Mouse (Mus musculus) limb, embryonic 10.5 days (tissue): ENCODE data around the gene Sap30. TPM values are rescaled to one million over a fixed set of nuclear protein-coding genes. Genes with fewer than 3 reads are reported as not detected.

ENCODE experiments used
- DNase-seq: peaks from one replicate; pipeline ENCODE4 v3.0.0-alpha.2; 2017; ENCODE audit warnings: low spot score
- H3K27ac ChIP-seq: fragments of 300-500 bp; sonication (generic); 2 replicates; pipeline ENCODE4 v1.5.1; 2016; ENCODE audit warnings: mild to moderate bottlenecking
- H3K27me3 ChIP-seq: fragments of 300-500 bp; sonication (generic); 2 replicates; pipeline ENCODE4 v1.6.1; 2016; ENCODE audit warnings: low read depth, mild to moderate bottlenecking; ENCODE audit not compliant: poor library complexity, severe bottlenecking
- H3K36me3 ChIP-seq: fragments of 300-500 bp; sonication (generic); 2 replicates; pipeline ENCODE4 v1.6.1; 2016; ENCODE audit warnings: mild to moderate bottlenecking, moderate library complexity
- H3K4me1 ChIP-seq: fragments of 300-500 bp; sonication (generic); 2 replicates; pipeline ENCODE4 v1.6.1; 2016
- H3K4me3 ChIP-seq: fragments of 300-500 bp; sonication (generic); 2 replicates; pipeline ENCODE4 v1.5.1; 2016; ENCODE audit warnings: mild to moderate bottlenecking, moderate library complexity
- H3K9me3 ChIP-seq: fragments of 300-500 bp; sonication (generic); replicated peaks from 2 replicates; pipeline ENCODE4 v1.6.1; 2016; ENCODE audit warnings: mild to moderate bottlenecking
- WGBS: fragments of 180-500 bp; shearing (Covaris S2); methylation state at CpG from one replicate; pipeline ENCODE4 v1.1.7; 2016; 5-methylcytosine and 5-hydroxymethylcytosine counted together
- polyA plus RNA-seq: library from polyadenylated mRNA; unstranded; fragments of >200 nt; fragmentation: Nextera tagmentation; extraction: Ambion mirVana; gene quantifications from 2 replicates; pipeline ENCODE4 v1.2.1, GENCODE M21; 2016

The Sap30 gene
- polyA plus RNA-seq, 1 experiment from 2014 or later = 76.5 TPM

DNA sequence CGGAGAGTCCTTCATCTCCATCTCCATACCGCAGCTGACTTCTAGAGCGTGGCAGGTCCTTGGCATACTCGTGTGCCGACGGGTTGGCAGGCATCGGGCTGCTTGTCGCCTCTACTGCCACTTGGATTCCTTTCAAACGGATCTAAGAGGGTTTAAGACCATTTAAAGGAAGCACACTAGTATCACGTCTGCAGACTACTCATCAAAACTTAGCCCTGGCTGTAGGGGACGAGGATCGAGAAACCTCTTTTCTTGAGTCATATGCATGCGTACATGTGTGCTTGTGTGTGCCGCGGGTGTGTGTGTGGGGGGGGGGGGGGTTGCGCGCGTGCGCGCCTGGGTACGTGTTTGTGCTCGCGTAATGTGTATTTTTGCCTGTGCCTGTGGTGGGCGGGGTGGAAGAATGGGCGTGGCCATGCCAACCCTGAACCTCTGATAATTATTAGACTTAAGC is 679 bp upstream of the Sap30 start:
- DNase-seq = peak; percentile 81
- Histone ChIP-seq H3K36me3 (peaks cover 23% of the 10 kb centered on the region), H3K4me1 (peaks cover 8% of the 10 kb centered on the region), H3K27me3 (no peaks in the 10 kb centered on the region), H3K9me3 (no peaks in the 10 kb centered on the region), H3K27ac (peak overlapping the region; percentile 98), H3K4me3 (peak overlapping the region; percentile 96)
- under 1% methylated on average over 25 of the region's 25 CpGs for WGBS

DNA sequence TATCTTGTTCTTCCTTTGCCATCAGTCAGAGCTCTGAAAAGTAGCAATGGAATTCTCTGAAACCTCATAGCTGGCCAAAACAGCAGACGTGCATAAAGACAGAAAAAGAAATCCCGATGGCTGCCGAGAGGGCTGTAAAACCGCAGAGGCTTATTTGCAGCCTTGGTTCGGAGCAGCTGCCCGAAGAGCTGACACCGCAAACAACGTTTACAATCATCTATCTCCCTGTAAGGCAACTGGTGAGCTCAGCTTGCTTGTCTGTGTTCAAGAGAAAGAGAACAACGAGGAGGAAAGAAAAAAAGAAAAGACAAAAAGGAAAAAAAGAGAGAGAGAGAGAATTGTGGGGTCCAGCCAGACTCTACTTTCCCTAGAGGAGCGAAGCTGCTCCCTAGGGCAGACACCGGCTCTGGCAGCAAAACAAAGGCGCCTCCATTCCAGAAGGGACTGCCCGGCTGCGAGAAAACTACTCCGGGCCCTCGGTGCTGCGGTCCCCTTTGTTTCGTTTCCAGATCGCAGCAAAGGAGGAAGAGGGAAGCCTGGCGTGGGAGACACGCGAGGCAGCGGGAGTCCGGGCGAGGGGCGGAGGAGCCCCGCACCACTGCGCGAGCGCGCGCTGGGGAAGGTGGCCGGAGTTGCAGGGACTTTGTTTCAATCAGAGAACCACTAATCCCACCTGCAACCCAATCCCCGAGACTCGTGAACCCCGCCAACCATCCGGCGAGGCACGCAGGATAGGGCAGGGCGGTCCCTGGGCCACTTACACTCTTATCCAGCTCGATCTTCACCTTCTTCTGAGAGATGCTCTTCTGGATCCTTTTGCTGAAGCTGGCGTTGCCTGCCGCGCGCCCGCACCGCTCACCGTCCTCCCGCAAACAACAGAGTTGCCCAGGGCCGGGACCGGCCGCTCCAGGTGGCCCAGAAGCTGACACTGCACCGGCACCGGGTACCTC is 894 bp downstream of the Sap30 start:
- Histone ChIP-seq H3K27me3 (no peaks in the 10 kb centered on the region), H3K4me3 (peak overlapping the region; percentile 96), H3K4me1 (peaks cover 8% of the 10 kb centered on the region), H3K9me3 (no peaks in the 10 kb centered on the region), H3K36me3 (peaks cover 39% of the 10 kb centered on the region), H3K27ac (peak overlapping the region; percentile 98)
- under 1% methylated on average over 54 of the region's 54 CpGs for WGBS
- peak; percentile 78 for DNase-seq

DNA sequence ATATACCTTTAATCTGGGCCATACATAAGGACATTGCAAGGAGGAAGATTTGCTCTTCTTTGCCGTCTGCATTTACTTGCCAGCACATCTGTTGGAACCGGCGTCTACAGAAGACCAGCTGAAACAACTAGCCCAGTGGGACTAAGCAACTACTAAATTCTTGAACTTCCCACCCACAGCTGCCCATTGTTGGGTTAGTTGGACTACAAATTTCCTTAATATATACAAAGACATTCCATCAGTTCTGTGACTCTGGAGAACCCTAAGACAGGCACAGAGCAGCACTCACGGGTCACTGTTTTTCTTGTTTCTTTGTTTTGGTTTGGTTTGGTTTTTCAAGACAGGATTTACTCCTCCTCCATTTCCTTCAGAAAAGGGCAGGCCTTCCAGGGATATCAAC is 7.1 kb downstream of the Sap30 start:
- no peaks in the 10 kb centered on the region for H3K27me3 ChIP-seq
- peaks cover 5% of the 10 kb centered on the region for H3K4me1 ChIP-seq
- no peak overlapping the region for H3K4me3 ChIP-seq
- no peak for DNase-seq
- WGBS = 94% methylated on average over 4 of the region's 4 CpGs
- no peaks in the 10 kb centered on the region for H3K9me3 ChIP-seq
- H3K36me3 ChIP-seq = peaks cover 50% of the 10 kb centered on the region
- no peak overlapping the region for H3K27ac ChIP-seq

DNA sequence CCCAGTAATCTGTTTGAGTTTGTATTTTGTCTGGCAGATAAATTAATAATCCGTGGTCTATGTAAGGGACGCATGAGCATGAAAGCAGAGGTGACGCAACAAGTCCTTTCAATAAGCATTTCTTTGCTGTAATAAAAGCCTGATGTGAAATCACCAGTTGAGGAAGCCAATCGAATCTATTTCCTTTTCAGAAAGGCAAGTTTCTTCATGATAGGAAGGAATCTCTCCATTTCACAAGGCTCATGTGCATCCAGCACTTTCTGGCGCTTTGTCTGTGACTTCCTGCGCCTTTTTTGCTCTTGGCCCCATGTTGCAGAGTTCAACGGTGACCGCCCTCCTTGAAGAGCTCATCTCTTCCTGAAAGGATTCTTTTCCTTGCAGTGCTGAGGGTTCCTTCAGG is 8.0 kb downstream of the Sap30 start:
- Histone ChIP-seq H3K27me3 (no peaks in the 10 kb centered on the region), H3K4me3 (no peak overlapping the region), H3K4me1 (no peaks in the 10 kb centered on the region), H3K9me3 (no peaks in the 10 kb centered on the region), H3K36me3 (peaks cover 41% of the 10 kb centered on the region), H3K27ac (no peak overlapping the region)
- WGBS = 93% methylated on average over 8 of the region's 8 CpGs
- no peak for DNase-seq

DNA sequence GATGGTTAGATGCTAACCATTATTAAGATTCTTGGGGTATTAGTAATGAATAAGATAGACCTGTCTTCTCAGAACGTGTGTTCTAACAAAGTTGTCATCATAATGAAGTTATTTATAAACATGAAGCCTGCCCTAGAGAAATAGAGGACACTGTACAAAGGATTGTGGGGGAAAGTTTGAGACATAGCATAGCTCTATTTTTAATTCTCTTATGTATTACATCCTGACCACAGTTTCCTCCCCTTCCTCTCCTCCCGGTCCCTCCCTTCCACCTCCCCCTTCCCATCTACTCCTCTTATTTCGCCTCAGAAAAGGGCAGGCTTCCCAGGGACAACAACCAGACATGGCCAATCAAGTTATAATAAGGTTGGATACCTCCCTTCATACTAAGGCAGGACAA is 9.3 kb downstream of the Sap30 start:
- 88% methylated on average over 3 of the region's 3 CpGs for WGBS
- Histone ChIP-seq H3K9me3 (no peaks in the 10 kb centered on the region), H3K4me1 (no peaks in the 10 kb centered on the region), H3K36me3 (peaks cover 28% of the 10 kb centered on the region), H3K4me3 (no peak overlapping the region), H3K27me3 (no peaks in the 10 kb centered on the region), H3K27ac (no peak overlapping the region)
- DNase-seq = no peak

DNA sequence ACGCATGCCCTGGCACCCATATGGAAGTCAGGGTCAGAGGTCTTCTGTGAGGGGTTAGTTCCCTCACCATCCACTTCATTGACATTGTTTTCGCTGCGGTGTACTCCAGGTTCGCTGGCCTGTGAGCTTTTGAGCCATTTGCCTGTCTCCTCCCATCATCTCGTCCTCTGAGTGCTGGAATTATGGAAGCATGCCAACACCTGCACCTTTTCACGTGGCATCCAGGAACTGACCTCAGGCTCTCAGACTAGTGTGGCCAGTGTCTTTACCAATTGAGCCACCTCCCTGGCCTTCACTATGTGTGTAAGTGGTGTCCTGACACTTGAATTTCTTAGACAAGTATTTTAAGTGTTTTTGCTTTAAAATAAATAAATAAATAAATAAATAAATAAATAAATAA is 13.9 kb downstream of the Sap30 start:
- Histone ChIP-seq H3K27me3 (no peaks in the 10 kb centered on the region), H3K9me3 (no peaks in the 10 kb centered on the region), H3K4me1 (no peaks in the 10 kb centered on the region), H3K4me3 (no peak overlapping the region), H3K36me3 (no peaks in the 10 kb centered on the region), H3K27ac (no peak overlapping the region)
- 83% methylated on average over 6 of the region's 6 CpGs for WGBS
- no peak for DNase-seq

DNA sequence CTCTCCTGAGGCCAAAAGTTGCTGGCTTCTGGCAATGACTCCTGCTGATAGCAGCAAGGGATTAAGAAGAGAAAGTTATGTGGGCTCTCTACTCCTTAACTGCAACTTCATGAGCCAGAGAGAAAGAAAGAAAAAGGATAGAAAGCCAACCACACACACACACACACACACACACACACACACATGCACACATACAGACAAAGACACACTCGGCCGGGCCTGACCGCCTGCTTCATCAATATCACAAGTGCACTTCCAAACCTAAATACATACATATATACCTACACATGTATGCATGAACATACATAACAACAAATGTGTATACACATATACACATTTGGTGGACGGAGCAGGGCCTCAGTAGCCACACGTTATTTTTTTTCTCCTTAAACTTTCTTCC is 16.8 kb downstream of the Sap30 start:
- WGBS = 92% methylated on average over 5 of the region's 5 CpGs
- DNase-seq = no peak
- no peaks in the 10 kb centered on the region for H3K36me3 ChIP-seq

DNA sequence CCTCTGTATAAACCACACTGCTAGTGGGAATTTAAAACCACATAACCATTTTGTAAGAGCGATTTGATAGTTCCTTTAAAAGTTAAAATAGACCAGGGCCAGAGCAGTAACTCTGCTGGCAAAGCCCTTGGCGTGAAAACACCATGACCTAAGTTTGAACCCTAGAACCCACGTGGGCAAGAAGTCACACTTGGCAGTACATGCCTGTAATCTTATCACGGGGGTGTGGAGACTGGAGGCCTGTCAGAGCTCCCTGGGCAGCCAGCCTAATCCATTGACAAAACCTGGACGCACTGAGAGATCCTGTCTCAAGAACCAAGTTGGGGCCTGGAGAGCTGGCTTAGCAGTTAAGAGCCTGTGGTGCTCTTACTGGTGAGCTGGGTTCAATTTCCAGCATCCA is 19.0 kb downstream of the Sap30 start:
- no peak for DNase-seq
- H3K9me3 ChIP-seq = no peaks in the 10 kb centered on the region
- no peak overlapping the region for H3K27ac ChIP-seq
- H3K4me1 ChIP-seq = no peaks in the 10 kb centered on the region
- no peaks in the 10 kb centered on the region for H3K36me3 ChIP-seq
- H3K4me3 ChIP-seq = no peak overlapping the region
- 56% methylated on average over 5 of the region's 5 CpGs for WGBS
- H3K27me3 ChIP-seq = no peaks in the 10 kb centered on the region

More for the DNA sequence above, 16.8 kb downstream of the Sap30 start:
- Histone ChIP-seq H3K27me3 (no peaks in the 10 kb centered on the region), H3K9me3 (no peaks in the 10 kb centered on the region), H3K4me3 (no peak overlapping the region), H3K27ac (no peak overlapping the region), H3K4me1 (no peaks in the 10 kb centered on the region)

DNA sequence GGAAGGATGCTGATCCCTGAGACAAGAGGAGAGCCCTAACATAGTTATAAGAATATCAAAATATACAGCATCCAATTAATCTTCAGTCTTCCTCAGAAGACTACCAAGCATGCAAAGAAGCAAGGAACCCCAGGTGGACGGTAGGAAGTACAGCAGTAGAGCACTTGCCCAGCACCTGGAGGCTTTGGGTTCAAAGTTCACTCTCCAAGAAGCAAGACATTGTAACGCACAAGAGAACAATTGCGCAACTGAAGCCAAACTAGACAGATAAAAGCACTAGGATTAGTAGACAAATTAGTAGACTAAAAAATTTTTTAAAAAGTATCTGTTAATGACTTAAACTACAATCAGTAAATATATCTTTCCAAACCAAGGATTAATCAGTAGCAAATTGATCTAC is 23.9 kb downstream of the Sap30 start:
- no peak for DNase-seq
- Histone ChIP-seq H3K27ac (no peak overlapping the region), H3K27me3 (no peaks in the 10 kb centered on the region), H3K36me3 (no peaks in the 10 kb centered on the region), H3K9me3 (no peaks in the 10 kb centered on the region), H3K4me1 (no peaks in the 10 kb centered on the region), H3K4me3 (no peak overlapping the region)
- WGBS = 87% methylated on average over 3 of the region's 3 CpGs

DNA sequence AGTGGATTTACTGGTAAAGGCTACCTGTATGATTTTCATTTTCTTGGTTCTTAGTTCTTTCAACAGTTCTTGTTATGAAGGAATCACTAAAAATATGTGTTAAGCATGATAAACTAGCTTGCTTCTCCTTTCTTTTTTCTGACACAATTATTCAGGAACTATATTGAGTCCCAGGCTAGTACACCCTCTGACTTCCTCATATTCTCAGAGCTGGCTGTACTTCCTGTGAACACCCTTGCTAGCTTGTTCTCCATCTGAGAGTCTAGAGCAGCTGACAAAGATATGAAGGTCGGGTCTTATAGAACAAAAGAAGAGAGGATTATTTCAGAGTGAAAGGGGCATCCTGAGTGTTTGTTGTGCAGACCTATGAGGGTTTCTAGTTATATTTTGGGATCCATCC is 24.8 kb downstream of the Sap30 start:
- Histone ChIP-seq H3K9me3 (no peaks in the 10 kb centered on the region), H3K27ac (no peak overlapping the region), H3K4me1 (0 out of 2 replicates have a peak, but pooled peaks cover 2% of the 10 kb centered on the region), H3K36me3 (no peaks in the 10 kb centered on the region), H3K4me3 (no peak overlapping the region), H3K27me3 (no peaks in the 10 kb centered on the region)
- 57% methylated on average over 1 of the region's 1 CpGs for WGBS
- DNase-seq = no peak

DNA sequence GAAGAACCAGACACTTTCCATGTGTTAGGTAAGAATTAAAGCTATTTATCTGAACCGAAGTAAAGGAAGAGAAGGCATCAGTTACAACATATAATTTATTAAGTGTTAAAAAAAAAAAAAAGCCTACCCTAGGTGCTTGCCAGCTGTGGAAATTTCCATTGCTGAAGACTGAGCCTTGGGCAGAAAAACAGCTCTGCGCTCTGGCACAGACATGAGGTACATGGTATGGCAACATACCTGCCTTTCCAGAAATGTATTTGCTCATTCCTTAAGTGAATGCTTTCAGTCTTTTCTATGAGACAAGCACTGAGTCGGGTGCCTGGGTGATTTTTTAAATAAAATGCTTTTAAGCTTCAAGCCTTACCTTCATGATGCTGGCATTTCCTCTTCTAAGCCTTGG is 29.7 kb downstream of the Sap30 start:
- WGBS = 70% methylated on average over 3 of the region's 3 CpGs
- H3K27me3 ChIP-seq = no peaks in the 10 kb centered on the region
- H3K4me1 ChIP-seq = 0 out of 2 replicates have a peak, but pooled peaks cover 2% of the 10 kb centered on the region
- H3K27ac ChIP-seq = no peak overlapping the region
- DNase-seq = no peak
- H3K36me3 ChIP-seq = no peaks in the 10 kb centered on the region
- H3K9me3 ChIP-seq = no peaks in the 10 kb centered on the region
- no peak overlapping the region for H3K4me3 ChIP-seq

DNA sequence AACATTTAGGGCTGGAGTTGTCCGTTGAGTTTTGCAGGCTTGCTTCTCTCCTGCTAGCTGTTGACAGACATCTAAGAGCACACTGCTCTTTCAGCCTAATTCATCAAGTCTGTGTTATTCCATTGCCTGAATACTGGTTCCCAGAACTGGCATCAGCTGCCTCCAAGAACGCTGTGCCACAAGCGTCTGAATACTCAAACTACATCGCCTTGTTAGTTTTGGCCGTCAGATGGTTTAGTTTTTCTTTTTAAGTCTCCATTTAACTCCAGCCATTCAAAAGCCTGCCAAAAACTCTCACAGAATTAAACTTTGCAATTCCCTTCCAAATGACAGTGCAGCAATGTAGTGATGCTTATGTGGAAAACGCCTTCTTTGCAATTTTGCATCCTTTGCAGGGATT is 30.5 kb downstream of the Sap30 start:
- no peak for DNase-seq
- H3K27me3 ChIP-seq = no peaks in the 10 kb centered on the region
- 0 out of 2 replicates have a peak, but pooled peaks cover 2% of the 10 kb centered on the region for H3K4me1 ChIP-seq
- no peak overlapping the region for H3K4me3 ChIP-seq
- H3K36me3 ChIP-seq = no peaks in the 10 kb centered on the region
- H3K27ac ChIP-seq = no peak overlapping the region
- no peaks in the 10 kb centered on the region for H3K9me3 ChIP-seq
- 88% methylated on average over 6 of the region's 6 CpGs for WGBS

DNA sequence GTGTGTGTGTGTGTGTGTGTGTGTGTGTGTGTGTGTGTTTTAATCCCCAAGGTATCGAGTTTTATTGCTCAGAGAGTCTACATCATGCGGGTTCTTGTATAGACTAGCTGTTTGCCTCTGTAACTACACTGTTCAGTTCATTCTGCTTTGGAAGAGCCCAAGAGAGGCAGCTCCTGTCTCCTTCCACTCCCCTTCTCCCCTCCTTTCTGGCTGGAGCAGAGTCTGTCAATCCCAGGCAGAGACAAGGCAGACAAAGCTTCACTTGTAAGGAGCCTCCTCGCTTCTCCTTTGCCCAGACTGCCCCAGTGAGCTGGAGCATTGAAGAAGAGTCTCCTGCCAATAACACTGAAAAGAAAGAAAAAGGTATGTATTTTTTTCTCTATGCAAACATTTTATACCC is 31.9 kb downstream of the Sap30 start, which contains the start of gene Scrg1:
Scrg1 (plus strand) TSS at position 159 of the 400 bp plus-strand sequence.
- DNase-seq = no peak
- H3K4me3 ChIP-seq = no peak within 1 kb of the TSS
- H3K36me3 ChIP-seq = no peaks in the 10 kb centered on the region
- no peaks in the 10 kb centered on the region for H3K9me3 ChIP-seq
- WGBS = 80% methylated on average over 3 of the region's 3 CpGs
- no peak within 1 kb of the TSS for H3K27ac ChIP-seq
- H3K27me3 ChIP-seq = no peaks in the 10 kb centered on the region
- H3K4me1 ChIP-seq = 0 out of 2 replicates have a peak, but pooled peaks cover 2% of the 10 kb centered on the region
